Mouse (Mus musculus): ENCODE results near the gene Crb2.

GRCm38 (mm10) chr2:37757016-37757415 lies 19.0 kb upstream of the Crb2 start:
- TF ChIP-seq ZMIZ1 (IDR thresholded peaks at IDR 0.05; ENCODE audit: low read depth, low read length) (no peak), POLR2A (IDR thresholded peaks at IDR 0.05; ENCODE audit: low read depth, low read length) (peak; percentile 49; the same call in 1 of the 2 replicates), ZNF384 (IDR thresholded peaks at IDR 0.05; ENCODE audit: low read depth, low read length) (no peak), CTCF (conservative IDR thresholded peaks at IDR 0.05 in 1 of 2, IDR thresholded peaks at IDR 0.05 in 1 of 2; ENCODE audit: low read depth in 2 of 2, low read length in 2 of 2) (no peak), EP300 (IDR thresholded peaks at IDR 0.05; ENCODE audit: low read length) (peak; percentile 74), MAX (IDR thresholded peaks at IDR 0.05; ENCODE audit: low read length) (peak; percentile 89), ZKSCAN1 (IDR thresholded peaks at IDR 0.05; ENCODE audit: borderline replicate concordance, low read depth, low read length) (no peak), POLR2AphosphoS2 (IDR thresholded peaks at IDR 0.05; ENCODE audit: low read depth, low read length) (no peak), MAZ (IDR thresholded peaks at IDR 0.05; ENCODE audit: low read depth, low read length) (no peak)

All from CH12.LX (cell line).